Mouse (Mus musculus) left cerebral cortex, postnatal 4 days (tissue): ENCODE measurements at regions not wholly inside any gene's neighbourhood (a gene's known extent, or its start where the extent isn't known, plus 50 kb on each side); places are given as distances from the start of the nearest gene placed in this dataset.
"Not testable (repeated sequence)": the region's sequence is repeated elsewhere in the genome, so short reads cannot be mapped to it uniquely, and the experiment has no call there.

Experiments
- DNase-seq: peaks from one replicate; pipeline ENCODE4 v3.0.0-alpha.2; 2022
- intact Hi-C: fragments of 180-260 bp; cut with DNase I; formaldehyde crosslinking; loops from one replicate; pipeline ENCODE4 v1.15.1; 2025

DNA sequence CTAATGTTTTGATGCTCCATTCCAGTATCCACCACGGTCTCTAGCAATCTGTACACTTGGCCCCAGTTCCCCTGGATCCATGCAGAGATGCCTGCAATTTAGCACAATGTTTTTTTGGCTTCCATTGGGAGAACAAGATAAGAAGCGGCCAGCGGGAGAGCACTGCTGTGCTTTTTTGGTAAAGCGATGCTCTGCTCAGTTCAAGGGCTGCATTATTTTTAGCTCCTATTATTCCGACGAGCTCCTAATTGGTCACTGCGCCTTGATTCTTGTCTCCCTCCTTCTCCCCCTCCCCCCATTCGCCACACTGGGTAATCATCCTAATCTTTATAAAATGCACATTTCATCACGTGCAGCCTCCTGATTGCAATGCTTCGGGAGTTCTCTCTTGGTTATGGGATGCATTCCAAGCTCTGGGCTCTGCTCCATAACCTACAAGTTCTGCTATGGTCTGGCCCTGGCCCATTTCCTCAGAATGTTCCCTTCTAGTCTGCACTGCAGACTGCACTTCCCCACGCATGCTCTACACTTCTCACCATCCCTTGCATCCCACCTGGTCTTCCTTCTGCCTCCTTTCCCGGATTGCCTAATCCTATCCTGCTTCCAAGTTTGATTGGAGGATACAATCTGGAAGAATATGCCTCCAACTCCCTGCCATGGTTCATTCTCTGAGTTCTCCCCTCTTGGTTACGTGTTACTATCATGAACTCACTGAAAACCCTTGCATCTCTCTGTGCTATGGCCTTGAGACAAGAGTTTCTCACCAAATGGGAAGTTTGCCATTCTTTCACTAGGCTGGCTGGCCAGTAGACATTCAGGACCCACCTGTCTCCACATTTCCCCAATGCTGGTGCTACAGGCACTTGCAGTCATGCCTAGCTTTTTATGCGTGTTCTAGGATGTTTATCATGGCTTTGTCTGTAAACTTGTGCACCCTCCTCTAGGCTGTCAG lies 467.8 kb upstream of the Auts2 start:
- intact Hi-C loops: no loop called here
- peak; percentile 53 for DNase-seq

DNA sequence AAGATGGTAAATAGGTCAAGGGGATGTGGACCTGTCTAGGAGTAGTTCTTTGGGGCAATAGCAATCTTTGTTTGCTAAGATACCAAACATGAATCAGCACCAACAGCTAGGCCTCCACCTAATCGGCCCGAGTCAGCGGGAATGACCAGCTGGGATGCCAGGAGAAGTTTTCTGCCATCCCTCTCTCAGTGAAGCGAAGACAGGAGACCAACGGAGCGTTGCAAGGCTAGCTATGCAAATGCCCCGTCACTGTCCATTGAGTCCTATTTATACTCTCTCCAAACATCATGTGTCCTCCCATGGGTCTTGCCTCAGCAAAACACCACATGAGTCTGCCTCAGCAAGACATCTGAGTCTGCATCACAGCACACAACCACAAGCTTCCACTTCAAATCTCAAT lies 439.7 kb upstream of the Auts2 start:
- intact Hi-C loops: no loop called here

DNA sequence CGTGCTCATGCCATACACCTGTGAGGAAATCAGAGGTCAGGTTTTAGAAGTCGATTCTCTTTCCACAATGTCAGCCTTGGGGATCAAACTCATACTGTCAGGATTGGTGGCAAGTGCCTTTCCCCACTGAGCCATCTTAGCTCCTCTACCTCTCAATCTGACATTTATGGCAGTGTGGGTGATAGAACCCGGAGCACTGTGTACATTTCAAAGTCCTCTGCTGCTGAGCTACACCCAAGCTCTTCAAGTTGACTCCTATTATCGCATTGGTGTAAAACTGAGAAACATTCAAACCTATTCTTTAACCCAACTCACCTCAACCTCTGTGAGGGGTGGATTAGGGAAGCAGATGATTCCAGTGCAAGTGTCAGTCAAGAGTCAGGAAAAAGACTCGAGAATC lies 435.9 kb upstream of the Auts2 start:
- intact Hi-C loops: no loop called here
- no peak for DNase-seq

More for the DNA sequence above, 439.7 kb upstream of the Auts2 start:
- DNase-seq: no peak

DNA sequence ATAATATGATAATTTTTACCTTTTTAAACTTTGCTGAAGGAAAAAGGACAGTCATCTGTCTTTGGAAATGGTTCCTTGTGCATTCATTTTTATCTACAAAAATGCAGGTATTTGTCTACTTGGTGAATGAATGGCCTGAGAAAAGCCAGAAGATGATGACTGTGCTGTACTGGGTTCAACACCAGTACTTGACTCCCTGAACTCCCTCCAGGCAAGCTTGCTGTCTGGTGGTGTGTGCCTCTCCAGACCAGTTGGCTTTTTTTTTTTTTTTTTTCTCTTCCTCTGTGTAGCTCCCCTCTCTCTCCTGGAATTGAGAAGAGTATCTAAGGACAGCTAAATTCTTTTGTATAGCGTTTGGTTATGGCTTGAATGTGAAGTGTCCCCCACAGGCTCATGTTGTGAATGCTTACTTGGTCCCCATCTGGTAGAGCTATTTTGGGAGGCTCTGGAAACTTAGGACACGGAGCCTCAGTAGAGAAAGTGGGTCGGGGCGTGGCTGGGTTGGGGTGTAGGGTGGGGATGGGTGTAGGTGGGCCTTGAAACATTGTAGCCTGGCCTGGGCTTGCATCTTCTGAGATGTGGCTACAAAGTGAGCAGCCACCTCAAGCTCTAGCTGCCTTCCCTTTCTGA lies 432.3 kb upstream of the Auts2 start:
- intact Hi-C loops: no loop called here
- DNase-seq: no peak

DNA sequence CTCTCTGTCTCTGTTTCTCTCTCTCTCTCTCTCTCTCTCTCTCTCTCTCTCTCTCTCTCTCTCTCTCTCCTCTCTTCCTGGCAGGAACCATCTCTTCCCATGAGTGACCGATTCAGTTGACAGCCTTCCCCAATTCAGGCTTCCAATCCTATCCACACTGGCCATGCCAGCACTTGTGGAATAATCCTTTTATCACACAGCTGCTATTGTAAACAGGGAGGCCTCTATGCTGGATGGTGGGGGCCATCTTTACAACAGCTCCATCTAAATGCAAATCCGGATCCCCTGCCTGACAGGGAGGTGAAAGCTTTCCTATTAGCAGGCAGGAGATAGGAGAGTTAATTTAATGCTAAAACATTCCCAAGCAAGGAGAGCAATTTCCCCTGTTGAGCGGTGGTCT lies 431.7 kb upstream of the Auts2 start:
- intact Hi-C loops: no loop called here
- DNase-seq: no peak

DNA sequence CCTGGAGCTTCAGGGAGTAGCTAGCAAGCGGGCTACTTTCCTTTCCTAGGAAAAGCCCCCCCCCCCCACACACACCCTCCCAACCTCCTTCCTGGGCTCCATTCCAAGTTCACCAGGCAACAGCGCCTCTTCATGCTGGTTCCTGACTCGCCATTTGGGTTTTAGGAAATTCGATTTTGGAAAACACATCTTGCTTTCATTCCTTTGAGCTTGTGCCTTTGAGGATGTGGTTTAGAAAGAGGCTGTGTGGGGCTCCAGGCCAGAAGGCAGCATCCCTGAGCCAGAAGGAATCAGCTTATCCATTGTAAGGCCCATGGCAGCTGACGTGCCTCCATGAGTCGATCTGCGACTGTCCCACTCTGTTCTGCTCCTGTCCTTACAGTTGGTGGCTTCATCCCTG lies 427.9 kb upstream of the Auts2 start:
- peak; percentile 32 for DNase-seq
- intact Hi-C loops: no loop called here

DNA sequence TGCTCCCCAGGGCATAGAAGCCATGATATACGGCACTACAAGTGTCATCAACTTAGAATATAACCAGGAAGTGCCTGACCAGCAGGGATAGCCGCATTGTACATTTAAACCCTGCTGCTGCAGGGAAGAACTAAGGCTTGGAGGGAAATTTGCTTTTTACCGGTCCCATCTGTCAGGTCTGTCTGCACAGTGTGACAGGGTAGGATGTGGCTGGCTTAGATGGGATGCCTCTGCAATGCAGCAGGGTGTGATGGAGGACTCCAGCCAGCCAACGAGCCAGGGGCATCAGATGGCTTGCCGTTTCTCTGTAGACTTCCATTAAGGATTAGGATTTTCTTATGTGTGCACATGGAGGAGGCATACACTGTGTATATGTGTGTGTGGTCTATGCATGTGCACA lies 426.2 kb upstream of the Auts2 start:
- intact Hi-C loops: no loop called here
- peak; percentile 48 for DNase-seq

DNA sequence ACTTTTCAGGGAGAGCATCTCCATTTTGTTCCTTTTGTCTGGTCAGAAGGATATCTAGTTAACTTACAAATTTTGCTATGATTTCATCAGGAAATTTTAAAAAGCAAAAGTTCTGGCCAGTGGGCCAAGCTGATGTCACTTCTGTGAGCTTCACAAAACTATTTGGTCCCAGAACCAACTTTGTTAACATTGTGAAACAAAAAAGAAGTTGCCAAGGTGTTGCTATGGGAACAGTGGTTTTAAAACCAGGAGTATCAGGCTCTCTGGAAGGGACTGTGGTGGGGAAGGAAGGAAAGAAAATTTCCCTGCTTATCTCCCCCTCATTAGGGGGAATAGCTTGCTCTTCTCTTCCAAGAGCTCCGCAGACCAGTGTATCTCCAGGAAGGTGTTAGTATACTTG lies 416.8 kb upstream of the Auts2 start:
- intact Hi-C loops: no loop called here
- no peak for DNase-seq

DNA sequence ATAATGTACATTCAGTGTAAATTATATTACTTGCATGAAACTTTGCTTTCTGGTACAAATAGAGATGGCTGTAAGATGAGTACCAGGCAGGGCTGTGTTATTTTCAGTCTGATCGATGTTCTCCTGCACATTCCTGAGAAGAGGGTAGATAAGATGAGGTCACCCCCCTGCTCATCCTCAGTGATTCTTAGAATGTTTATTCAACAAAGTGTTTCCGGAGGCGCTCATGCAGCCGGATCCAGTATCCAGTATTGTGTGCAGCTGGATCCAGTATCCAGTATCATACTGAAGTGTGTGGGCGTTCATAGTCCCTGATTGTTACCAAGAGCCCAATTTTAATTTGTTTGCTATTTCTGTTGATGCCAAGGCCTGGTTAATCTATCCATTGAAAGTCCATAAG lies 413.0 kb upstream of the Auts2 start:
- intact Hi-C loops: no loop called here
- no peak for DNase-seq

DNA sequence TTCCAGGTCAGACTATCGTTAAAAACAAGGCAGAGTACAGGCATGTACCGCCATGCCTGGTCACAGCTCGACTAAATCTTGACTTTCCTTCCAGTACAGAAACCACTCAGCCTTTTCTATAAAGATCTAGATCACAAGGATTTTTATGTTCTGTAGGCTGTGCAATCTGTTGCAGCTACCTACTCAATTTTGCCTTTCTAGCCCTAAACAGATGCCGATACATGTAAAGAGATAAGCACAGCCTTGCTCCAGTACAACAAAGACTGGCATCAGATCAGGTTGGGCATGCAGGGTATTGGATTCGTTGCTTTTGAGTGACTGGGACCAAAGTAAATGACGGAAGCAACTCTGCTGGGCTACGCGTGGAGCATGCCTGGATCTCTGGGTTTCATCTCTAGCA lies 411.9 kb upstream of the Auts2 start:
- no peak for DNase-seq
- intact Hi-C loops: no loop called here

DNA sequence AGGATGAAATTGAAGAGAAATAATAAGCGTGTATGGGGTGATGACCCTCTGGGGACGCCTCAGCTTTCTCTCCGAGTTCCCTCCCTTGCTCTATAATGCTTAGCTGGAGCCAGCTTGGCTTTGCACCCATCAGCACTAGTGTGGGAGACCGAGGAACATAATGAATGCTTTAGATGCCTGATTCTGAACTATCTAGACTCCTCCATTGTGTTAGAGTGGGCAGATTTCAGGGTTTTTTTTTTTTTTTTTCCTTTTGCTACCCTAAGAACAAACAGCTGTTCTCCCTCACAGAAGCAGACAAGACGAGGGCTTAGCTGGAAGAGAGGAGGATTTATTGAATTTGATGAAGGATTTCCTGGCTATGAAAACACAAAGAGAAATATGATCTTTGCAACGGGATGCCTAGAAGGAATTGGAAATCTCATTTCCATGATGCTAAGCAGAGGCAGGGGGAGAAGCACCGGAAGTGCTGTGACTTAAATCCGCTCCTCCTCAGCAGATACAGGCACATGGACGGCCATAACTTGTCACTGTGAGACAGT lies 390.4 kb upstream of the Auts2 start:
- intact Hi-C loops: no loop called here
- no peak for DNase-seq

DNA sequence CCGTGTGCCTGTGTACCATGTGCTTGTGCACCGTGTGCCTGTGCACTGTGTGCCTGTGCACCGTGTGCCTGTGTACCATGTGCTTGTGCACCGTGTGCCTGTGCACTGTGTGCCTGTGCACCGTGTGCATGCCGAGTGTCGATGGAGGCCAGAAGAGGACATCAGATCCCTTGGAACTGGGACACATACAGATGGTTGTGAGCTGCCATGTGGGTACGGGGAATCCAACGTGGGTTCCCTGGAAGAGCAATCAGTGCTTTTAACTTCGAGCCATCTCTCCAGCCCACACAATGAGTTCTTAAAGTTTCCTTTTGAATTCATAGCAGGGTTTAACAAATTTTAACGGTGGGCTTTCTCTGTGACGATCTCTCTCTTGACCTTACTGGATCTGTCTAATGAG lies 386.8 kb upstream of the Auts2 start:
- DNase-seq, intact Hi-C loops: not testable (repeated sequence)

DNA sequence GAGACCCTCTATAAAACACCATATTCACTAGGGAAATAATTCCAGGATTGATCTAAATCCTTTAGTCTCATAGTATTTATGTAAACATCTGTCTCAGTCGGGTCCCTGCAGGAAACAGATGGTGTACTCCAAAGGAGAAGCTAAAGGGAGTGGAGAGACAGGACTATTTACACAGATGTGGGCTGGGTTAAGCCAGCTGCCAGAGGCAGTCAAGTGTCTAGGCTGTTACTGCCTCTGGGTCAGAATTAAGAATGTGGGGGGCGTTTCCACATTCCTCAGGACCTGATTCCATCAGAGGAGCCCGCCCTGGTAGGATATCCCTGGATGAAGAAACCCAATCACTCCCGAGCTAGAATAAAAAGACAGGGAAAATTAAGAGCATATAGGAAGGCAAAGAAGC lies 380.2 kb upstream of the Auts2 start:
- intact Hi-C loops: no loop called here
- DNase-seq: no peak

DNA sequence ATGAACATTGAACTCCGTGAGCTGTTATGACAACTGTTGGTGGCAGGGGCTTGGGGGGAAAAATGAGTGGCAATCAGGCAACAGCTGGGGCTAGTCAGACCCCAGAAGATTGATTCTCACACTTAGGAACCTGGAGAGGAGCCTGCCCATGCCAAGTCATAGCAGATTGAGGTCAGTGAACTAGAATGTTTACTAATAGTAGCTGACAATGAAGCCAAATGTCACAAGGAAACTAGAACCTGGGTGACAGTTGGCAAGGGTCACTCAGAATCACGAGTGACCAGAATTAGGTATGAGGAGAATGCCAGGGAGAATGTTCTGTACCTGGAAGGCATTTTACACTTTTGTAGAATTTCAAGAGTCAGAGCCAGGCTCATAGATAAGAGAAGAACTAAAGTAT lies 365.9 kb upstream of the Auts2 start:
- intact Hi-C loops: no loop called here
- DNase-seq: peak; percentile 31

DNA sequence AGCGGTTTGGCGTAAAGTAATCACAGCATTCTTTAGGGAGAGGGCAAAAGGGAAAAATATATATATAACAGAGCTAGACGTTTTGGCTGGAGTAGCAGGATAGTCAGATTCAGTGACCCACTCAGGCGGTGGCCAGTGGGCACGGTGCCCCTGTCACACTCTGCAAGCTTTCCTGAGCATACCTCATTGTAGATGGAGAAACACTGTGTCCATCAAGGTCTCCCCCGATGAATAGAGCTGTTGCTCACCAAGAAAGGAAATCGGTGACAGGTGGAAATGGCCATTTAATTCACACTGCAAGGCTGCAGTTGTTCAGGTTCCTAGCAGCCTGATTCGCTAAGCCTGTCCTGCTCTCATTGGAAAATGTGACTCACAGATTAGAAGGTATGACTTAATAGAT lies 365.1 kb upstream of the Auts2 start:
- DNase-seq: peak; percentile 32
- intact Hi-C loops: no loop called here

DNA sequence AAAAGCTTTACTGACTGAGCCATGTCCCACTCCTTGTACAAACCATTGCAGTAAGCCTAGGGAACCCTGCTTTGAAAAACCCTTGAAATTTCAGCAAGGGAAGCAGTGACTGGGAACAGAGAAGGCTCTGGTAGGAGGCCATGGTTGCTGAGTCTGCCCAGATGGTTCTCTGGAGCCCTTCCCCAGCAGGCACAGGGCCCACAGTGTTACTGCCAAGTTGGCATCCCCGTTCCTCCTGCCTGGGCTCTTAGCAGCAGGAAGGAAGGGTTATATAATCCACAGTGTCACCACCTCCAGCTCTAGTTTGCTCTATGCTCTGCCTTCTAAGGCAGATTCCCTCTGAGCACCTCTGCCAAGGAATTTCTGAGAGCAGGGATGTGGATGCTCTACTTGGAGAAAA lies 349.4 kb upstream of the Auts2 start:
- DNase-seq: peak; percentile 87
- intact Hi-C loops: no loop called here

DNA sequence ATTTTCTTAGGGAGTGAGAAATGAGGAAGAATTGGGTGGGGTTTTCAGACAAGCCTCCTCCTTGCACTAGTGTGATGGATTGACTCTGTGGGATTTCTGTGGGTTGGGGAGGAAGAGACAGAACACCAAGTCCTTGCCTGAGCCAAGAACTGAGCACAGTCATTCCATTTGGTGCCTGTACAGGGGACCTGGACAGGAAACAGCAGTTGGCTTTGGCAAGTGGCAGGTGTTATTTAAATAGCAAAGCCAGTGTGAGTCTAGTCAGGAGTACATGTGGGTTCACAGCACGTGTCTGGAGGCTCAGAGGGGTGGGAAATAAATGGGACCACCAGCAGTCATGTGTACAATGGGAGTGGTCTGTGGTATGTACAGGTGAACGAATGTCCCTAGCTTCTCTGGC lies 341.0 kb upstream of the Auts2 start:
- no peak for DNase-seq
- intact Hi-C loops: no loop called here

DNA sequence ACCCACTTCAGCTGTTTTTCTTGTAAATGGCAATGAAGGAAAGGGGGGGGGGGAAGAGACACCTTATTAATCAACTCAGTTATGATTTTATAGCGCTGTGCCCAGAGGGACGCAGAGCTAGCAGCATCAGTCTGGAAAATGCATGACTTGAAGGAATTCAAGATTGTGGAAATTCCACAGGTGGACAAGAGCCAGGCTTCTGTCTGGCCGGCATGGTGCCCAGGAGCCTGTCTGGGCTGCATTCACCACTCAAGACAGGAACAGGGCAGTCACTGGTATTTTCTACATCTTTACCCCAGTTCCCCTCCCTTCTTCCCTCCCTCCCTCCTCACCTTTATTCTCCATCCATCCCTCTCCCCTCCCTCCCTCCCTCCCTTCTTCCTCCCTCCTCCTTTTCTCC lies 339.1 kb upstream of the Auts2 start:
- intact Hi-C loops: no loop called here

DNA sequence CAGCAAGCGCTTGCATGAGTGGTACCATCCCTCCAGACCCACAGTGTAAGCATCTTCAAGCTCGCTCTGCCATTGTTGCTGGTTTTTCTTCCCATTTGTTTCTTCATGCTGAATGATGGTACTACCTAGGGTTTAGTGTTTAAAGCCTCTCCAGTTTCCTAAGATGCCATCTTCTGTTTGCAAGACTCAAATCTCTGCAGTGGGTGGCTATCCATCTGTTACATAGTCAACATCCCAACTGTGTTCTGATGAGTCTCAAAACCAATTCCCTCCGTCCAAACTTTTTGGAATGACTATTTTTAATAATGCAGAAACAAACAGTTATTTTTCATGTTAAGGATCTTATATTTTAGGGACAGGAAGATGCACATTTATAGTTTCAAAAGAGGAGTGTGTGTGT lies 338.0 kb upstream of the Auts2 start:
- DNase-seq: no peak
- intact Hi-C loops: no loop called here

More for the DNA sequence above, 339.1 kb upstream of the Auts2 start:
- peak; percentile 25 for DNase-seq

DNA sequence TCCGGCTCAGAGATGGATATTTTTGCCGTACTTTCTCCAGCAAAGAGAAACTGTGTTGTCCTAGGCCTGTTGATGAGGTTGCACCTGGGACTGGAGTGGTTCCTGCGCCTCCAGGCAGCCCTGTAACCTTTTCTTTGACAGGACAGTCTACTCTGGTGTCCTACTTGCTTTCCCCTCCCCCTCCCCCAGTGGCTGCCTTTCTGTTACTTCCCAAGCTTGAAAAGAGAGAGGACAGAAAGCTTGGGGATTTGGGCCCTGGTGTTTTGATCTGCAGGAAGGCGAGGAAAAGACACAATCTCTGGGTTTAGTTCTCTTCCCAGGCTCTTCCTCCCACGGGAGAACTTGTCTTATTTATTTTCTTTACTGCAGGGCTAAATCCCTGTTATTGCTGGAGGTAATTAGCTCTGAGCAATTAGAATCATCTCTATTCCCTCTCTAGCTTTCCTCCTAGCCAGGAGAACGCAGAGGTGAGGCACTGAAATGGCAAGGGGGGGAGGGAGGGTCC lies 333.2 kb upstream of the Auts2 start:
- DNase-seq: no peak
- intact Hi-C loops: no loop called here

DNA sequence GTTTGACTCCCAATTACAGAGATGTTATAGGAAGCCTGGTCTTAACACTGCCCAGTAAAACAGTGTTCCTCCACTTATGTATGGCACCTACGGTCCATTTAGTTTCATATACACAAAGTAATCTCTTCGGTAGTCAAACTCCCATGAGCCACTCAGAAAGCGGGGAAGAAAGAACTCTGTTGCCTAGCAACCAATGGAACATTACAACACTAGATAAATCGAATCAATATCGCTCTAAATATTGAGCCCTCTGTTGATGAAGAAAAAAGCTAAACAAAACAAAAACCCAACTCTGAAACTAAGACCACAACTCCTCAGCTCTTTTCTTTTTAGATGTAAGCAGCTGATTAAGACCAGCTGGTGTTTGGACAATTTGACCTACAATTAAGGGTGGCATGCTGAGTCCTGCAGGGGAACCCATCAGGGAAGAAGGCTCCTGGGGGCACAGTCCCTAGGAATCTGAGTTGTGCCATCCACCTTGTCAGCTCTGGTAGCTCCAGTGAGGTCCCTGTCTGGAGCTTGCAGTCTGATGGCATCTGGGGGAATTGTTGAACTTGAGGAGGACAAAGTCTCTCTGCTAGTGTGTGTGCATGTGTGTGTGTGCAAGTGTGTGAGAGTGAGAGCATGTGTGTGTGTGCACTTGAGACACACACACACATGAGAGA lies 315.8 kb upstream of the Auts2 start:
- intact Hi-C loops: no loop called here
- no peak for DNase-seq
